Mouse (Mus musculus): ENCODE results near the gene Ddx60. TPM values are rescaled to one million over a fixed set of nuclear protein-coding genes. Genes with fewer than 3 reads are reported as not detected.

The Ddx60 gene
- polyA plus RNA-seq, 1 experiment from 2014 or later = 0.02 TPM

- no peaks in the 10 kb centered on the region for H3K4me1 ChIP-seq
- no peak for DNase-seq (ENCODE audit: extremely low spot score, low spot score)
- no peak overlapping the region for H3K4me3 ChIP-seq
- H3K27me3 ChIP-seq (ENCODE audit: poor library complexity, severe bottlenecking) = no peaks in the 10 kb centered on the region
- H3K36me3 ChIP-seq (replicated peaks) = no peaks in the 10 kb centered on the region
- no peaks in the 10 kb centered on the region for H3K9me3 ChIP-seq
- no peak overlapping the region for H3K27ac ChIP-seq
- WGBS = 95% methylated on average over 4 of the region's 4 CpGs
Measured at GRCm38 (mm10) chr8:62014582-62014981, 86.7 kb downstream of the Ddx60 start.

GRCm38 (mm10) chr8:62034351-62034750 lies 106.5 kb downstream of the Ddx60 start:
- Histone ChIP-seq H3K27ac (no peak overlapping the region), H3K4me1 (no peaks in the 10 kb centered on the region), H3K36me3 (replicated peaks) (no peaks in the 10 kb centered on the region), H3K27me3 (ENCODE audit: poor library complexity, severe bottlenecking) (no peaks in the 10 kb centered on the region), H3K9me3 (no peaks in the 10 kb centered on the region), H3K4me3 (no peak overlapping the region)
- 79% methylated on average over 3 of the region's 3 CpGs for WGBS
- no peak for DNase-seq (ENCODE audit: extremely low spot score, low spot score)

DNA sequence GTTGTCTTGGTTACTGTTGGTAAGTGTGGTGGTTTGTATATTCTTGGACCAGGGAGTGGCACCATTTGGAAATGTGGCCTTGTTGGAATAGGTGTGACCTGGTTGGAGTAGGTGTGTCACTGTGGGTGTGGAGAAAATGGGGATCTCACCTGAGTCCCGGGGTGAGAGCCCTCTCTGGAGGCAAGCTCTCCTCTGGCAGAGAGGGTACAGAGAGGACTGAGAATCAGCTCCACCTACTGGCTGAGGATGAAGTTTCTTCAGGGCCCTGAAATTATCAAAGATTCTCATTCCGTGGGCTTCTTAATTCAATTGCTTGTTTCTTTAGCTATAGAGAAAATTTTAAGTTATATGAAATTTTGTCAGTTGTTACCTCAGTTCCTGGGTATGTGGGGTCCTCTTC lies 118.9 kb downstream of the Ddx60 start:
- no peaks in the 10 kb centered on the region for H3K27me3 ChIP-seq (ENCODE audit: poor library complexity, severe bottlenecking)
- no peak for DNase-seq (ENCODE audit: extremely low spot score, low spot score)
- WGBS = 49% methylated on average over 2 of the region's 2 CpGs
- H3K4me3 ChIP-seq = no peak overlapping the region
- H3K27ac ChIP-seq = no peak overlapping the region
- H3K9me3 ChIP-seq = no peaks in the 10 kb centered on the region
- H3K36me3 ChIP-seq (replicated peaks) = no peaks in the 10 kb centered on the region
- no peaks in the 10 kb centered on the region for H3K4me1 ChIP-seq

DNA sequence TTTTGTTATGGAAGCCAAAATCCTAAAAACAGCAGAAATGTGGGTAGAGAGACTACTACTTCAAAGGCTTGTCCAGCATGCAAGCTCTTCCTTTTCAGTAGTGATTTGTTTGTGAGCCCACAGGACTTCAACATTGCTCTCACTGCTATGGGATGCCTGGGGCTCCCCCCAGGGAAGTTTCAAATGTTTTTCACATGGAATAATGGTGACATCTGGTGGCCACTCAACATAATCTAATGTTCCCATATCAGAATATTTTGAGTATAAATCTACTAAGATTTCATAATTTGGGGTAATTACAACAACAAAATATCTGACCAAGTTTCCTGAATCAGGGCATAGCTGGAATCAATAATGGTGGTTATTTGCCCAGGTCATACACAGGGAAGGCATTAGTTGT lies 132.5 kb downstream of the Ddx60 start:
- Histone ChIP-seq H3K27ac (no peak overlapping the region), H3K36me3 (replicated peaks) (no peaks in the 10 kb centered on the region), H3K4me1 (no peaks in the 10 kb centered on the region), H3K4me3 (no peak overlapping the region), H3K9me3 (no peaks in the 10 kb centered on the region), H3K27me3 (ENCODE audit: poor library complexity, severe bottlenecking) (no peaks in the 10 kb centered on the region)
- no peak for DNase-seq (ENCODE audit: extremely low spot score, low spot score)

DNA sequence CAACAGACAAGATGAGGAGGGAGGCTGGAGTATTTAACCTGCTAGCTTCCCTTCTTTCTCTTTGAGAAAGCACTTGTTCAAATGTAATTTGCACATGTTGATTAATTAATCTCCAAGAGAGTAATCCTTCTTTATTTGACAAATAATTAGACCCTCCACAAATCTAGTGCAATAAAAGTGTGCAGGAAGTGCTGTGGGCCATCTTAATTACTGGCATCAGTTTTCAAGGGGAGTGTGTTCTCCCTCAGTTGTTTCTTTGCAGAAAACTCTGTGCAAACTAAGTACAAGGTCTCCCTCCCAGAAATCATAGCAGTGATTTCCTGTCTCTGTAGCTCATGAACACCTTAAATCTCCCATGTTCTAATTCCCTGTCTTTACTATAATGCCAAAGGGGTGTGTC lies 140.4 kb downstream of the Ddx60 start:
- DNase-seq (ENCODE audit: extremely low spot score, low spot score) = no peak
- Histone ChIP-seq H3K4me3 (no peak overlapping the region), H3K4me1 (no peaks in the 10 kb centered on the region), H3K27ac (no peak overlapping the region), H3K27me3 (ENCODE audit: poor library complexity, severe bottlenecking) (no peaks in the 10 kb centered on the region), H3K9me3 (no peaks in the 10 kb centered on the region), H3K36me3 (replicated peaks) (no peaks in the 10 kb centered on the region)

GRCm38 (mm10) chr8:62080195-62080802 lies 152.4 kb downstream of the Ddx60 start:
- H3K27me3 ChIP-seq (ENCODE audit: poor library complexity, severe bottlenecking) = no peaks in the 10 kb centered on the region
- no peaks in the 10 kb centered on the region for H3K36me3 ChIP-seq (replicated peaks)
- H3K27ac ChIP-seq = no peak overlapping the region
- H3K9me3 ChIP-seq = no peaks in the 10 kb centered on the region
- WGBS = 49% methylated on average over 3 of the region's 3 CpGs
- no peaks in the 10 kb centered on the region for H3K4me1 ChIP-seq
- DNase-seq (ENCODE audit: extremely low spot score, low spot score) = no peak
- H3K4me3 ChIP-seq = no peak overlapping the region

DNA sequence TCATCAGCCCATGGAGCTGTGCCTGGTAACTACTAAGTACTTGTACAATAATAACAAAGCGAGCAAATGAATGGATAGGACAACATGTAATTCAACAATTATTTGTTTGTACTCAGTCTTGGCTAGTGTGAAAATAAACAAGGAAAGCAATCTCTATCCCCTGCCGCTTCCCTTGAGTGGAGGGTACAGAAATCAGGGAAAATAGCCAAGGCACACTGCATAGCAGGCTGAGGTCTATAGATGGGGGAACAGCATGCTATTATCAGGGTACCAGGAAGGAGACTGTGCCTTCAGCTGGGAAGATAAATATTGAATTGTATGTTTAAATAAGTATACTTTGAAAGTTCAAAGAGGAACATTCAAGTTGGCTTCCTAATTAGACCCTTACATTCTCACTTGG lies 153.9 kb downstream of the Ddx60 start:
- DNase-seq (ENCODE audit: extremely low spot score, low spot score) = no peak
- Histone ChIP-seq H3K9me3 (no peaks in the 10 kb centered on the region), H3K36me3 (replicated peaks) (no peaks in the 10 kb centered on the region), H3K27me3 (ENCODE audit: poor library complexity, severe bottlenecking) (no peaks in the 10 kb centered on the region), H3K4me1 (no peaks in the 10 kb centered on the region), H3K4me3 (no peak overlapping the region), H3K27ac (no peak overlapping the region)
- WGBS = 83% methylated on average over 2 of the region's 2 CpGs

Other genes starting within 250 kb of the Ddx60 start
- gene Palld, start 25.4 kb upstream of the Ddx60 start, polyA plus RNA-seq (2016; fragmentation: Nextera tagmentation; extraction: Ambion mirVana) = 48.8 and 51.6 TPM in 2 replicates
- gene Anxa10, start 195.1 kb downstream of the Ddx60 start, polyA plus RNA-seq (2016; fragmentation: Nextera tagmentation; extraction: Ambion mirVana) = not detected in 2 replicates

Measured in forebrain, embryonic 10.5 days (tissue).